Mouse (Mus musculus) c-Kit-positive CD71-negative TER-119-negative erythroid progenitor cells, embryonic 14.5 days (primary cell): ENCODE data around the gene Perm1.

Experiments used
- DNase-seq: peaks from one replicate; pipeline ENCODE4 v3.0.0-alpha.2; 2013; ENCODE audit warnings: low read depth

Gene Perm1

DNA sequence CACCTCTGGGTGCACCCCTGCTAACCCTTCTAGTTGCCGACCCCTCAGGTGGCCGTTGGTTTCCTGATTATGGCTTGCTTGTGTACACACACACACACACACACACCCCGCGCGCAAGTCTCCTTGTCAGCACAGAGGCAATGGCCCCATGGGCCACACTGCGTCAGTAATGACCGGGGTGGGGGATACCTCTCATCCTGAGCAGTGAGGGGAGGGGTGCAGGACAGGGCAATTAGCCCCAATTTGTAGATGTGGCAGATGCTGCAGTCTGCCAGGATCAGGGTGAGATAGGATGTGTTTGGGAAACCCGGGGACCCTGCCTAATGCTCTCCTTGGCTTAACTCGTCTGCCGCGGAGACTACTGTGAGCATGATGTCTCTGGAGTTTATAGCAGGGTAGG is 33.9 kb downstream of the Perm1 start:
- DNase-seq = no peak

DNA sequence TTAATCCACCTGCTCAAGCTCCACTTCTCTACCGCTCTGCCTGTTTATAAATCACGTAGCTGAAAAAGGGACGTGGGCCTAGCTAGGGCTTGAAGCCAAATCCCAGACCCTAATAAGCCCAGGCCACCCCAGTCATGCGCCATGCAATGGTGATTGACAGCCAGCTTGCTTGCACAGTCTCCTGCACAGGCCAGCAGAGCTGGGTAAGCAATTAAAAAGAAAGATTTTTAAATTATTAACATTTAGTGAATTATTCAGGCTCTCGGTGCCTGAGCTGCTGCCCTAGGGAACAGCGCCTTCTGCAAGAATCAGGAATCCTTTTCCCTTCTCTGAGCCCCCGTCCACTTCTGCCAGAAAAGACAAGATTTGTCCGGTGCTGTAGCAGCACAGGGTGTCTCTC is 35.4 kb downstream of the Perm1 start:
- no peak for DNase-seq

DNA sequence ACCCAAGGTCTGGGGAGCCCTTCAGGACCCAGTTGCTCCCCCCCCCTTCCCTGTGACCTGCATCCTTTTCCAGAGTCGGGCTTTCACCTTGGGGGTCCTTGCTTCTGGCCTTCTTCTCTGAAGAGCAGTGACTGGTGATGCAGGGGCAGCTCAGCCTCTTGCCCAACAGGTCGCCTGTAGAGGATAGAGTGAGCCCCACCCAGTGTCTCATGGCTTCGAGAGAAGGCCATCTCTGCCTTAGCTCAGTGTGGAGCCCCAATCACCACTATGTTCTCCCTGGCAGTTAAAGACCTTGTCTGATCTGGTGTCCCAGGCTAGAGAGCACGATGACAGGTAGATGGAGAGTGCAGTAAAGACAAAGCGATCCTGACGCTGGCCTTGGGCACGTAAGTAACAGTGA is 36.5 kb downstream of the Perm1 start:
- no peak for DNase-seq

DNA sequence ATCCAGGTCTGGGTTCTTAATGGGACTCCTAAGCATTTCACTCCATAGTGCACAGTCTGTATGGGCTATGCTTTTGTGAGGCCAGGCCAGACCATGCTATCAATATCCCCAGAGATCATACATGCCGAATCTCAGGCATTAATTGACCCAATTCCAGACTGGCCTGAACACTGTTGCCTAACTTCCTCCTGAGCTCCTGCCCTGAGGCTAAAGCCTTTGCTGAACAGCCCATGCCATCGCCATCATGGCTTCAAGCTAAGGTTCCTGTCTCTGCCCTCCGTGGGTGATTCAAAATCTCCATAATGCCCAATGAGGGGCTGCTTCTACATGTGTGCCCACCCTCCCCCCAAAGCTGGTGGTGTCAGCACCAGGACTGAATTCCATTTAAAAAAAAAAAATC is 37.0 kb downstream of the Perm1 start:
- no peak for DNase-seq

DNA sequence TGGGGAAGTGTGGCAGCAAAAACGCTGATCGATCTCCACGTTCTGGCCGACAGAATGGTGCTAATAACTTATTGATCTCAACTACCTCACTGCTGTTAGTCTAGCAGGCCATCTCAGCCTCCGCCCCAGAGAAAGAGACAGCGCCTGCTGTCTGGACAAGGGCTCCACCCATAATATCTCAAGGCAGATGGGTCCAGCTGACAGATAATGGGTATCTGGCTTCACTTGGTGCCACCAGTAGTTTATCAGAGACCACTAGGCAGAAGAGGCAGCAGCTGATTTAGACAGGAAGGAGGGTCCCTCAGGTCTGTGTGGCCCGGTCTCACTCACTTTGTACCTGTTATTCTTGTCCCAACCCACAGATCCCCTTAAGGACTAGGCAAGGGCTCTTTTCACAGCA is 37.4 kb downstream of the Perm1 start:
- DNase-seq = no peak

DNA sequence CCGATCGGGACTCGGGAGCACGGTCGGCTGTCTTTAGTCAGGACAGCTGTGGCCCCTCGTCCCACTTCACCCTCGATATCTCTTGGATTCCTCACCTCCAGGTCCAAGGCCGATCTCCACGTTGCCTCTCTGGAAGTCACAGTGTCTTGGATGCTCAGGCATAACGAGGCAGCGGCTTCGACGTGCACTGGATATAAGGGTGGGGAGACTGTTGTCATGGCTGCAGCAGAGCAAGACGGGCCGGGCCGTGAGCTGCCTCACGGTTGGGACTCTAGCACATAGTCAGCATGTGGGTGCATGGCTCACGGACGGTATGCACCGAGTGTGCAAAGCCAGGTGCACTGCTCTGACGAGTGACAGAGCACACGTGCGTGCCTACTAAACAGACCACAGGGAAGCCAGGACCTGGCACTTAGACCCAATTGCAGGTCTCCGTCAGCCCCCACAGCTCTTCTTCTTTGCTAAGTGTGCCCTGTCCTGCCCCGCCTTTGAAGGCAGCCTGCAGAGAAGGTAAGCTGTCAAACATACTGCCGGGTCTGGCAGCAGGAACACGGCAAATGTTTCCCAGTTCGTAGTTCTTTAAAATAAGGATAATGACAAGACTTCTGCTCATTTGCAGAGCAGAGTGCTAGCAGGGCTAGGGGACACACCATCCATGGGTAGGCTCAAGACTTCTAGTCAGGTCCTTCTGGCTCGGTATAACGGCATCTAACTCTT is 38.9 kb downstream of the Perm1 start:
- no peak for DNase-seq

DNA sequence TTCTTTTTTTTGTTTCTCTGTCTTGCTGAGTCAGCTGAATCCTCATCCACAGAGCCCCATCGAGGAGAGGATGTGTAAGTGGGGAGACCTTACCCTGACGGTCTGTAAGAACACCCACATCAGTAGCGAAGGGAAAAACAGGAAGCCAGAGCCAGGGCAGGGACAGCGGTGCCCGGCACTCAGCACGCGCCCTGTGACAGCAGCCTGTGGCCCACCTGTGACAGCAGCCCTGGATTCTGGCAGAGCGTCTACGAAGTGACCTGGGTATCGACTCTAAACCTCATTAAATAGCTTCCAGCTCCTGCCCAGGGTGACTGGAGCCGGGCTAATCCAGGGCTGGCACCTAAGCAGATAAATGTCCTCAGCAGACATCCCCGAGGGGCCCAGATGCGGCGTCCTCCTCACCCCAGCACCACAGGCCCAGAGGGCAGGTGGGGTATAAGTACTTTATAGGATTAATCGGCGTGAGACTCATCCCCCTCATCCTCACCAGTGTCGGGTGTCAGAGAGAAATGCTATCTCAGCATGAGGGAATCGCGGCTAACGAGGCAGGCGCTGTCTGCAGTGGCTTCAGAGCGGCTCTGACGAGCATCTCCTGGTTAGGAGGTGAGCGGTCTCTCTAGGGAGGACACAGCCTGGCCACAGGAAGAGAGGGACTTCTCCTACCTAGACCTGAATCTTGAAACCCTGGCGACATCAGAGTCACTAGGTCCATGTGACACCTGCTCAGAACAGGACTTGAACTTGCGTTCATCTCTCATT is 39.6 kb downstream of the Perm1 start, which contains the start of gene Samd11:
TSS of gene Samd11 (minus strand) at position 580 of the 762 bp plus-strand sequence.
- no peak for DNase-seq
